Mouse (Mus musculus) heart, embryonic 16.5 days (tissue): ENCODE results near the gene Gm37240. TPM values are rescaled to one million over a fixed set of nuclear protein-coding genes. Genes with fewer than 3 reads are reported as not detected.

Experiments
- ATAC-seq: fragments of 200-750 bp; cut with Nextera tagmentation; replicated peaks from 2 replicates; pipeline ENCODE4 v1.8.0; 2017; ENCODE audit warnings: moderate number of reproducible peaks; ENCODE audit not compliant: insufficient read depth, low FRiP score; ENCODE audit errors: extremely low read depth
- H3K27ac ChIP-seq: fragments of 300-500 bp; sonication (generic); 2 replicates; pipeline ENCODE4 v1.5.1; 2014; ENCODE audit warnings: mild to moderate bottlenecking, low read length, control low read depth, moderate library complexity
- H3K27me3 ChIP-seq: fragments of 300-500 bp; sonication (generic); 2 replicates; pipeline ENCODE4 v1.6.1; 2014; ENCODE audit warnings: low read length, mixed read lengths; ENCODE audit not compliant: control insufficient read depth, insufficient read depth
- H3K36me3 ChIP-seq: fragments of 300-500 bp; sonication (generic); 2 replicates; pipeline ENCODE4 v1.6.1; 2014; ENCODE audit not compliant: control insufficient read depth, insufficient read depth
- H3K4me1 ChIP-seq: fragments of 300-500 bp; sonication (generic); 2 replicates; pipeline ENCODE4 v1.6.1; 2014; ENCODE audit warnings: low read length, mixed read lengths; ENCODE audit not compliant: control insufficient read depth, insufficient read depth
- H3K4me2 ChIP-seq: fragments of 300-500 bp; sonication (generic); 2 replicates; pipeline ENCODE4 v1.6.1; 2014; ENCODE audit warnings: low read depth, mild to moderate bottlenecking, control low read depth, low read length
- H3K4me3 ChIP-seq: fragments of 300-500 bp; sonication (generic); 2 replicates; pipeline ENCODE4 v1.5.1; 2014; ENCODE audit warnings: mild to moderate bottlenecking, control low read depth, low read length
- H3K9ac ChIP-seq: fragments of 300-500 bp; sonication (generic); 2 replicates; pipeline ENCODE4 v1.6.1; 2014; ENCODE audit warnings: low read length, control low read depth
- H3K9me3 ChIP-seq: fragments of 300-500 bp; sonication (generic); replicated peaks from 2 replicates; pipeline ENCODE4 v1.6.1; 2016; ENCODE audit warnings: low read length; ENCODE audit not compliant: control insufficient read depth
- WGBS: fragments of 180-500 bp; shearing (Covaris S2); extraction: QIAGEN DNeasy Blood & Tissue Kit; methylation state at CpG from one replicate; pipeline ENCODE4 v1.1.7; 2014; 5-methylcytosine and 5-hydroxymethylcytosine counted together
- polyA plus RNA-seq: library from polyadenylated mRNA; unstranded; fragments of >200 nt; fragmentation: Nextera tagmentation; extraction: Ambion mirVana; gene quantifications from 2 replicates; pipeline ENCODE4 v1.2.1, GENCODE M21; 2015

Gm37240 gene
- polyA plus RNA-seq, 1 experiment from 2014 or later: 18.4 TPM

DNA sequence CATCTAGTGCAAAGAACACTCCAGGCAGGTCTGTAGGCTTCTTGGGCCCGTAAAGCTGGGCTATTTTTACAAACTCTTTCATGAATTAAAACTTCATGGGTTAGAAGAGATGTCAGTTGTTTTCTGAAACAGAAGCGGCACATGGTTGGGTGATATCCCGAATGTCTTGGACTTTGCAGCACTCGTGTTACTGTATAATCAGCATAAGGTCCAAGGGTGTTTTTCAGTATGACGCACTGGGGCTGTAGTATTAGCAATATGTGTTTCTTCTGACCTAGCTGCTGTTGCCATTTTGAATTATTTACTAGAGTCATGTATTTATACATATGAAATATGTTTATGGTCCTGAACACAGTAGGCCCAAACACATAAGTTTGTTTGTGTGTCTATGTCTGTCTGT is 961.2 kb downstream of the Gm37240 start:
- H3K4me1 ChIP-seq: peaks cover 9% of the 10 kb centered on the region; the same call in 1 of the 2 replicates
- no peak for ATAC-seq
- no peak overlapping the region for H3K9ac ChIP-seq
- peak overlapping the region; percentile 36 for H3K4me3 ChIP-seq
- peak overlapping the region; percentile 69 for H3K27ac ChIP-seq
- H3K36me3 ChIP-seq: no peaks in the 10 kb centered on the region
- H3K4me2 ChIP-seq: peak overlapping the region; percentile 48
- H3K9me3 ChIP-seq: no peaks in the 10 kb centered on the region
- 77% methylated on average over 5 of the region's 5 CpGs for WGBS
- H3K27me3 ChIP-seq: no peaks in the 10 kb centered on the region

DNA sequence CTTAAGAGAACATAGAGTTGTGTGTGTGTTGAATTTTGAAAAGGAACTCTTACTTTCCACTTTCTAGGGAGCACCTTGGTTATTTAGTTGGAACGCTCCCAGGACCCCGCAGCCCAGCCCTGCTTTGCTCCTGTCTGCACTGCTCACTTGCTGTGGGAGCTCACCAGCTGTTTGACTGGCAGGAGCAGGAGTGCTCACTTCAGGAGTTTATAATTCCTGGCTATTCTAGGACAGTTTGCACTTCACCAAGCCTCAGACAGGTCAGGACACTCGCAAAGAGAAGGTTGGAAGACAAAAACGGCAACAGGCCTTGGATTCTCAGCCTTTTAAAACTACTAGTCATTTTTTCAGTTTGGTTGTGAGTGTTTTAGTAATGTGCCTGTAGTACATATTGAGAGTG is 962.1 kb downstream of the Gm37240 start:
- ATAC-seq: peak; percentile 52; the same call in 1 of the 2 replicates
- no peaks in the 10 kb centered on the region for H3K27me3 ChIP-seq
- peak overlapping the region; percentile 36 for H3K4me3 ChIP-seq
- H3K4me2 ChIP-seq: peak overlapping the region; percentile 48
- H3K27ac ChIP-seq: peak overlapping the region; percentile 69
- peaks cover 9% of the 10 kb centered on the region; the same call in 1 of the 2 replicates for H3K4me1 ChIP-seq
- H3K9me3 ChIP-seq: no peaks in the 10 kb centered on the region
- no peaks in the 10 kb centered on the region for H3K36me3 ChIP-seq
- 47% methylated on average over 4 of the region's 4 CpGs for WGBS
- peak overlapping the region; percentile 16 for H3K9ac ChIP-seq

DNA sequence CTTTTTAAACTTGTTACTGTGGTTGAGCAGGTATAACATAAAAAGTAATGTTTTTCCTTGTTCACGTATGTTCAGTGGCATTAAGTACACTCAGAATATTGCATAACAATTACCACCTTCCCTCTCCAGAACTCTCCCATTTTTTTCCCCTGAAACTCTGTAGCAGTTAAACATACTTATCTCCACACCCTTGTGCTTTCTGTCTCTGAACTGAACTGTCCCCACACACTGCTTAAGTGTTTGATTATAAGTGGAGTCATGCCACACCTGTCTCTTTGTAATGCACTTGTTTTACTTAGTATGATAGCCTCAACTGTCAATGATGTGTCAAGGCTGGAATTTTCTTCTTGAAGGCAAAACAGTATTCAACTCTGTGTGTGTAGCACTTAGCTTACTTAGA is 963.6 kb downstream of the Gm37240 start:
- no peaks in the 10 kb centered on the region for H3K27me3 ChIP-seq
- no peak overlapping the region for H3K9ac ChIP-seq
- no peak overlapping the region for H3K4me3 ChIP-seq
- no peak overlapping the region for H3K4me2 ChIP-seq
- no peak overlapping the region for H3K27ac ChIP-seq
- WGBS: 63% methylated on average over 1 of the region's 1 CpGs
- H3K9me3 ChIP-seq: no peaks in the 10 kb centered on the region
- no peaks in the 10 kb centered on the region for H3K36me3 ChIP-seq
- H3K4me1 ChIP-seq: peaks cover 9% of the 10 kb centered on the region; the same call in 1 of the 2 replicates
- ATAC-seq: no peak

DNA sequence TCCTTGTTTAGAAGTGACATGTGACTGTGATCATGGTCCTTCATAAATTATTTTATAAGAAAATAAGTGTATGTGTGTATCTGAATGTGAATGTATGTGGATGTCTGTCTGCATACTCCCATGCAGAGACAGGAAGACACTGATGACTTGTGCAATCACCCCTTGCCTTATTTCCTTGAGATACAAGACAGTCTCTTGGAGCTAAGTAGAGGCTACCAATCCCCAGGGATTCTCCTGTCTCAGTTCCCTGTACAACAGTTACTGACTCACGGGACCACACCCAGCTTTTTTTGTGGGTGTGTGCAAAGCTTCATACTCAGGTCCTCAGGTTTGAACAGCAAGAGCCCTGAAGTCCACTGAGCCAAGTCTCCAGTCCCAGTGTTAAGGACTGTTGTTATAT is 964.1 kb downstream of the Gm37240 start:
- no peak for ATAC-seq
- H3K9ac ChIP-seq: no peak overlapping the region
- no peak overlapping the region for H3K4me2 ChIP-seq
- no peaks in the 10 kb centered on the region for H3K27me3 ChIP-seq
- WGBS: 71% methylated on average over 1 of the region's 1 CpGs
- no peak overlapping the region for H3K27ac ChIP-seq
- H3K4me1 ChIP-seq: peaks cover 9% of the 10 kb centered on the region; the same call in 1 of the 2 replicates
- no peaks in the 10 kb centered on the region for H3K36me3 ChIP-seq
- no peak overlapping the region for H3K4me3 ChIP-seq
- H3K9me3 ChIP-seq: no peaks in the 10 kb centered on the region

DNA sequence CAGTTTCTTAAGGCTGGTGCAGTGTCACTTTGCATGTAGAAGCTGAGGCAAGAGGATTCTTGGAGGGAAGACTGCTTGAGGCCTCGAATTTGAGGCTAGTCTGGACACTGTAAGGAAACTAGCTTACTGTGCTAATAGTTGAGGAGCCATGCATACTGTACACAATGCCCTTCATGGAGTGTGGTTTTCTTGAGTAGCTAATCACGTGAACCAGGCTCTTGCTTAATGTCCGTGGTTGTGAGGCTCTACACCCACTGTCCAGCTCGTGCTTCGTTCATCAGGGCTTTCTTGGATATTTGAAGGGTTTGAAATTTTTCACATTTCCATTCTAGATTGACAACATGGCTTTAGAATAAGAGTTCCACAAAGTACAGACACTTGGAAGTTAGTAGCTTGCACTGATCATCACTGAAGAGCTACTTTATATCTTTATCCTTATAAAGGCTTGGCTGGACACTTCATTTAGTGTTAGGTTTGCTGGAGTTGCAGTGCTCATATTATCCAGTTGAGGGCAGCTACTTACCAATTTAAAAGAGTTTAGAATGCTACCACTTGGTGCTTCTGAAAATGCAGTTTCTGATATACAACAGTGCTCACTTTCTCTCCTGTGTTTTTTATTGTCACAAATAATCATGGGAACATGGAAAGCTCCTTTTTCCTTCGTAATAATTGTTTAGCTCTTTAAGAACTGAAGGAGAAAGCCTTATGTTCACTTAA is 965.5 kb downstream of the Gm37240 start:
- H3K27ac ChIP-seq: no peak overlapping the region
- no peak for ATAC-seq
- 72% methylated on average over 6 of the region's 6 CpGs for WGBS
- H3K36me3 ChIP-seq: no peaks in the 10 kb centered on the region
- H3K9me3 ChIP-seq: no peaks in the 10 kb centered on the region
- peaks cover 6% of the 10 kb centered on the region; the same call in 1 of the 2 replicates for H3K4me1 ChIP-seq
- no peaks in the 10 kb centered on the region for H3K27me3 ChIP-seq
- no peak overlapping the region for H3K4me2 ChIP-seq
- no peak overlapping the region for H3K9ac ChIP-seq
- no peak overlapping the region for H3K4me3 ChIP-seq

DNA sequence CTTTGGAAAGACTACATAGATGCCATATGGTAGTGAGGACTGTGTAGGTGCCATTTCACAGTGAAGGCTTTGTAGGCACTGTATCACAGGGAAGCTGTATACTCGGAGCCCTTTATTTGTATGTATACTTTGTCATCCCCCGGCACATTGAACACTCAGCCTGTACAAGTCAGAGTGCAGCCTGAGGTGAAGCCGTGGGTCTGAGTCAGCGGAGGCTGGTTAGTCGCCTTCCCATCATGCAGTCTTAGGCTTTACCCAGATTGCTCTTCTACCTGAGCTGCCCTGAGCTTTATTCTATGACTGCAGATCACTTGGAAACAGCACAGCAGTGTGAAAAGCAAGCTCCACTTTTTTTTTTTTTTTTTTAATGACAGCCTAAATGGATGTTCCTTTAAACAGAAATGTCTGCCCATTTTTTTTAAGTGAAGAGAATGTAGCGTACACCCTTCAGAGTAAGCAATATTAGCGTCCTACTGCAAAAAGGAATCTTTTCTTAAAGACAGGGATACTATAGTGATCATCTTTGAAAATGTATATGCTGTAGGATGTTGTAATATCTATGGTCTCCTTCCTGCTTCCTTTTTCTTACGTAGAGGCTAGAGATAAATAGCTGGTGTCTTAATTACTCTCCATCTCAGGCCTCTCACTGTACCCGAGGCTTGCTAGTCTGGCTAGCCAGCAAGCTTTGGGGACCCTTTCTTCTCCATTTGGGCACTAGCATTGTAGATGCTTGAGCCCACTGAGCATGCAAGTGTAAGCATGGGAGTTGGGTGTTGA is 969.2 kb downstream of the Gm37240 start:
- WGBS: 73% methylated on average over 9 of the region's 9 CpGs
- Histone ChIP-seq H3K9me3 (no peaks in the 10 kb centered on the region), H3K27me3 (no peaks in the 10 kb centered on the region), H3K36me3 (no peaks in the 10 kb centered on the region), H3K27ac (no peak overlapping the region), H3K4me2 (no peak overlapping the region), H3K9ac (no peak overlapping the region), H3K4me3 (no peak overlapping the region), H3K4me1 (no peaks in the 10 kb centered on the region)
- no peak for ATAC-seq

DNA sequence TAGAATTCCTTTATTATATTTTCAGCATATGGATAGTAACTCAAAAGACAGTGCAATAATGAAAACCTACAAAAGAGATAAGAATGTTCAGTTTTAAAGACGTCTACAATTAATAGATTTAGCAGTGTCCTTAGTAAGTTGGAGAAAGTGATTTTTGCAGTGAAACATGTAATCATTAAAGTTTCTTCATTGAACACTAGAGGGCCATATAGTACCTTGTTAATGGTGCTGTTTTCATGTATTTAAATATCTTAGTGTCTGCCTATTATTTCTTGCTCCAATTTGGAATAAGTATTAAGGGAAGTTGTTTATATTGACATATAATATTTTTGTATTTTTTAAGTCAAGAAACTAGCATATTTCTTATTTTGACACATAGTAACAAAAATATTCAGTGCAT is 973.0 kb downstream of the Gm37240 start:
- no peak for ATAC-seq
- Histone ChIP-seq H3K27ac (no peak overlapping the region), H3K9me3 (no peaks in the 10 kb centered on the region), H3K4me3 (no peak overlapping the region), H3K36me3 (no peaks in the 10 kb centered on the region), H3K9ac (no peak overlapping the region), H3K4me1 (no peaks in the 10 kb centered on the region), H3K4me2 (no peak overlapping the region), H3K27me3 (no peaks in the 10 kb centered on the region)
- 24% methylated on average over 1 of the region's 1 CpGs for WGBS

DNA sequence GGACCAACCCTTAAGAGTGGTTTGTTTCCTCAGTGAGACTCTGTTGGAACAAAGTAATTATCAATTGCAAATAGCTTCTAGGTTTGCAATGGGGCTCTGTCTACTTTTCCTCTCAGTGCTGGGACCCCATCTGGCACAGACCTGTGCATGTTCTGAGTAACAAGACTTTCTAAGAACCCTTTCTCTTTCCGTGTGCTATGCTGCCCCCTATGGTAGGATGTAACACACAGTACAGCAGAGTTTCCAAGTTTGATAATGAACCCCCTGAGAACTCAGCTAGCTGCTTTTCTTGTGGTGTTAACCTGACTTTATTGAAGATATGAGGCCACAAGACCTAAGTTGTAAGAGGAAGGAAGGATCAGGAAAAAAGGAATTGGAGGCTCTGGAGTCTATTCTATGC is 980.8 kb downstream of the Gm37240 start:
- Histone ChIP-seq H3K36me3 (0 out of 2 replicates have a peak, but pooled peaks cover 4% of the 10 kb centered on the region), H3K9me3 (no peaks in the 10 kb centered on the region), H3K27me3 (no peaks in the 10 kb centered on the region), H3K4me2 (no peak overlapping the region), H3K4me1 (no peaks in the 10 kb centered on the region), H3K4me3 (no peak overlapping the region), H3K27ac (no peak overlapping the region), H3K9ac (no peak overlapping the region)
- ATAC-seq: no peak
- WGBS: 11% methylated on average over 1 of the region's 1 CpGs

DNA sequence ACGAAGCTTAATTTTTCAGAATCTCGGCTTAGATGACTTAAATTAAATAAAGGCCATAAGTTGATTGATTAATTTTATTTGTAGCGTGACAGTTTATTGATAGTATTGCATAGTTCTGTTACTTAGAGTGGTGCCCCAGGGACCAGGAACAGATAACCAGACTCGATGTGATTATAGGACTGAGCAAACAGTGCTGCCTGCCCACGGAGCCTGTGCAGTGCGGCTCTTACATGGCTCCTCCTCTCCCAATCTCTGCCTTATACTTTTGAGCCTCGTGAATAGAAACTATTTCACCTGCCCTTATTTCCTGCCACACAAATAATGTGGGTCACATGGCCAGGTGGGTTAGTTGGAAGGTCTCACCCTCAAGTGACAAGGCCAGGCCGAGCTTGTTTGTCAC is 989.4 kb downstream of the Gm37240 start:
- no peak for ATAC-seq
- no peaks in the 10 kb centered on the region for H3K36me3 ChIP-seq
- H3K4me1 ChIP-seq: 0 out of 2 replicates have a peak, but pooled peaks cover 3% of the 10 kb centered on the region
- H3K9ac ChIP-seq: no peak overlapping the region
- H3K27ac ChIP-seq: no peak overlapping the region
- WGBS: 73% methylated on average over 8 of the region's 8 CpGs
- H3K4me2 ChIP-seq: no peak overlapping the region
- H3K9me3 ChIP-seq: no peaks in the 10 kb centered on the region
- H3K4me3 ChIP-seq: no peak overlapping the region
- H3K27me3 ChIP-seq: no peaks in the 10 kb centered on the region
